Mouse (Mus musculus) kidney, embryonic 16.5 days (tissue): ENCODE measurements at regions not wholly inside any gene's neighbourhood (a gene's known extent, or its start where the extent isn't known, plus 50 kb on each side); places are given as distances from the start of the nearest gene placed in this dataset.

ENCODE experiments used
- ATAC-seq: fragments of 200-750 bp; cut with Nextera tagmentation; 2 replicates; pipeline ENCODE4 v1.8.0; 2017; ENCODE audit warnings: moderate TSS enrichment; ENCODE audit not compliant: low FRiP score, low TSS enrichment
- H3K27ac ChIP-seq: fragments of 300-500 bp; sonication (generic); 2 replicates; pipeline ENCODE4 v1.5.1; 2014; ENCODE audit warnings: low read length
- H3K27me3 ChIP-seq: fragments of 300-500 bp; sonication (generic); 2 replicates; pipeline ENCODE4 v1.6.1; 2014; ENCODE audit warnings: low read length, control low read depth, mixed read lengths; ENCODE audit not compliant: insufficient read depth
- H3K36me3 ChIP-seq: fragments of 300-500 bp; sonication (generic); 2 replicates; pipeline ENCODE4 v1.6.1; 2014; ENCODE audit warnings: low read length, control low read depth, mixed read lengths; ENCODE audit not compliant: insufficient read depth
- H3K4me1 ChIP-seq: fragments of 300-500 bp; sonication (generic); 2 replicates; pipeline ENCODE4 v1.6.1; 2014; ENCODE audit warnings: low read length, control low read depth, mixed read lengths; ENCODE audit not compliant: insufficient read depth
- H3K4me2 ChIP-seq: fragments of 300-500 bp; sonication (generic); replicated peaks from 2 replicates; pipeline ENCODE4 v1.6.1; 2014; ENCODE audit warnings: low read depth, low read length
- H3K4me3 ChIP-seq: fragments of 300-500 bp; sonication (generic); 2 replicates; pipeline ENCODE4 v1.5.1; 2014; ENCODE audit warnings: mild to moderate bottlenecking, low read length
- H3K9ac ChIP-seq: fragments of 300-500 bp; sonication (generic); replicated peaks from 2 replicates; pipeline ENCODE4 v1.6.1; 2014; ENCODE audit warnings: low read length
- H3K9me3 ChIP-seq: fragments of 300-500 bp; sonication (generic); 2 replicates; pipeline ENCODE4 v1.6.1; 2016; ENCODE audit warnings: low read length, control low read depth
- WGBS: fragments of 180-500 bp; shearing (Covaris S2); extraction: QIAGEN DNeasy Blood & Tissue Kit; methylation state at CpG from one replicate; pipeline ENCODE4 v1.1.7; 2014; 5-methylcytosine and 5-hydroxymethylcytosine counted together

- no peak for ATAC-seq
These were observed 102.0 kb upstream of the Klf7 start for GRCm38 (mm10) chr1:64223779-64224687.

GRCm38 (mm10) chr1:64222475-64222874, 100.4 kb upstream of the Klf7 start:
- no peak for ATAC-seq
- peaks cover 27% of the 10 kb centered on the region for H3K4me1 ChIP-seq
- H3K36me3 ChIP-seq, result no peaks in the 10 kb centered on the region
- peak overlapping the region; percentile 12; the same call in 1 of the 2 replicates for H3K27ac ChIP-seq
- no peak overlapping the region for H3K4me2 ChIP-seq
- H3K9ac ChIP-seq, result no peak overlapping the region
- H3K4me3 ChIP-seq, result no peak overlapping the region
- no peaks in the 10 kb centered on the region for H3K27me3 ChIP-seq
- WGBS, result 51% methylated on average over 2 of the region's 2 CpGs
- no peaks in the 10 kb centered on the region for H3K9me3 ChIP-seq

More at GRCm38 (mm10) chr1:64223779-64224687, 102.0 kb upstream of the Klf7 start:
- Histone ChIP-seq H3K9ac (no peak overlapping the region), H3K27ac (no peak overlapping the region), H3K36me3 (no peaks in the 10 kb centered on the region), H3K4me1 (peaks cover 27% of the 10 kb centered on the region), H3K27me3 (no peaks in the 10 kb centered on the region), H3K9me3 (no peaks in the 10 kb centered on the region), H3K4me2 (no peak overlapping the region), H3K4me3 (no peak overlapping the region)
- 67% methylated on average over 19 of the region's 19 CpGs for WGBS

GRCm38 (mm10) chr1:64220486-64220885, 98.4 kb upstream of the Klf7 start:
- Histone ChIP-seq H3K9ac (no peak overlapping the region), H3K9me3 (no peaks in the 10 kb centered on the region), H3K4me1 (peaks cover 18% of the 10 kb centered on the region; the same call in 1 of the 2 replicates), H3K4me2 (no peak overlapping the region), H3K27ac (no peak overlapping the region), H3K4me3 (no peak overlapping the region), H3K36me3 (no peaks in the 10 kb centered on the region), H3K27me3 (no peaks in the 10 kb centered on the region)
- 93% methylated on average over 1 of the region's 1 CpGs for WGBS
- no peak for ATAC-seq

GRCm38 (mm10) chr1:64220040-64220439, 98.0 kb upstream of the Klf7 start:
- Histone ChIP-seq H3K9ac (no peak overlapping the region), H3K9me3 (no peaks in the 10 kb centered on the region), H3K4me1 (peaks cover 18% of the 10 kb centered on the region; the same call in 1 of the 2 replicates), H3K4me2 (no peak overlapping the region), H3K36me3 (no peaks in the 10 kb centered on the region), H3K27me3 (no peaks in the 10 kb centered on the region), H3K27ac (no peak overlapping the region), H3K4me3 (no peak overlapping the region)
- no peak for ATAC-seq
- 89% methylated on average over 5 of the region's 5 CpGs for WGBS

- Histone ChIP-seq H3K27me3 (no peaks in the 10 kb centered on the region), H3K36me3 (no peaks in the 10 kb centered on the region), H3K4me3 (no peak overlapping the region), H3K4me1 (no peaks in the 10 kb centered on the region), H3K4me2 (no peak overlapping the region), H3K9ac (no peak overlapping the region), H3K9me3 (no peaks in the 10 kb centered on the region), H3K27ac (no peak overlapping the region)
- ATAC-seq, result no peak
- WGBS, result 59% methylated on average over 4 of the region's 4 CpGs
These were observed 93.6 kb upstream of the Klf7 start for GRCm38 (mm10) chr1:64215646-64216045.

- H3K4me3 ChIP-seq, result no peak overlapping the region
- no peak for ATAC-seq
- H3K27ac ChIP-seq, result no peak overlapping the region
- no peaks in the 10 kb centered on the region for H3K4me1 ChIP-seq
- H3K27me3 ChIP-seq, result no peaks in the 10 kb centered on the region
- no peak overlapping the region for H3K9ac ChIP-seq
- no peak overlapping the region for H3K4me2 ChIP-seq
- H3K9me3 ChIP-seq, result 0 out of 2 replicates have a peak, but pooled peaks cover 4% of the 10 kb centered on the region
- WGBS, result 65% methylated on average over 1 of the region's 1 CpGs
- H3K36me3 ChIP-seq, result no peaks in the 10 kb centered on the region
These were observed 87.0 kb upstream of the Klf7 start for GRCm38 (mm10) chr1:64209131-64209530.

- H3K36me3 ChIP-seq, result no peaks in the 10 kb centered on the region
- ATAC-seq, result no peak
- H3K27me3 ChIP-seq, result no peaks in the 10 kb centered on the region
- H3K4me3 ChIP-seq, result no peak overlapping the region
- no peak overlapping the region for H3K9ac ChIP-seq
- no peaks in the 10 kb centered on the region for H3K4me1 ChIP-seq
- 0 out of 2 replicates have a peak, but pooled peaks cover 4% of the 10 kb centered on the region for H3K9me3 ChIP-seq
- no peak overlapping the region for H3K4me2 ChIP-seq
- 30% methylated on average over 5 of the region's 5 CpGs for WGBS
- no peak overlapping the region for H3K27ac ChIP-seq
These were observed 78.4 kb upstream of the Klf7 start for GRCm38 (mm10) chr1:64200387-64201023.

GRCm38 (mm10) chr1:64198781-64199180, 76.7 kb upstream of the Klf7 start:
- H3K27me3 ChIP-seq, result no peaks in the 10 kb centered on the region
- H3K9ac ChIP-seq, result no peak overlapping the region
- no peak overlapping the region for H3K4me3 ChIP-seq
- no peak overlapping the region for H3K27ac ChIP-seq
- no peaks in the 10 kb centered on the region for H3K9me3 ChIP-seq
- no peak for ATAC-seq
- H3K4me2 ChIP-seq, result no peak overlapping the region
- no peaks in the 10 kb centered on the region for H3K4me1 ChIP-seq
- 85% methylated on average over 5 of the region's 5 CpGs for WGBS
- no peaks in the 10 kb centered on the region for H3K36me3 ChIP-seq

GRCm38 (mm10) chr1:64198322-64198721, 76.2 kb upstream of the Klf7 start:
- no peak for ATAC-seq
- Histone ChIP-seq H3K9ac (no peak overlapping the region), H3K4me3 (no peak overlapping the region), H3K27ac (no peak overlapping the region), H3K27me3 (no peaks in the 10 kb centered on the region), H3K36me3 (no peaks in the 10 kb centered on the region), H3K9me3 (no peaks in the 10 kb centered on the region), H3K4me2 (no peak overlapping the region), H3K4me1 (peaks cover 4% of the 10 kb centered on the region; the same call in 1 of the 2 replicates)
- WGBS, result 92% methylated on average over 2 of the region's 2 CpGs
